Mouse (Mus musculus): ENCODE measurements at regions not wholly inside any gene's neighbourhood (a gene's known extent, or its start where the extent isn't known, plus 50 kb on each side); places are given as distances from the start of the nearest gene placed in this dataset.
"Not testable (repeated sequence)": the region's sequence is repeated elsewhere in the genome, so short reads cannot be mapped to it uniquely, and the experiment has no call there.

DNA sequence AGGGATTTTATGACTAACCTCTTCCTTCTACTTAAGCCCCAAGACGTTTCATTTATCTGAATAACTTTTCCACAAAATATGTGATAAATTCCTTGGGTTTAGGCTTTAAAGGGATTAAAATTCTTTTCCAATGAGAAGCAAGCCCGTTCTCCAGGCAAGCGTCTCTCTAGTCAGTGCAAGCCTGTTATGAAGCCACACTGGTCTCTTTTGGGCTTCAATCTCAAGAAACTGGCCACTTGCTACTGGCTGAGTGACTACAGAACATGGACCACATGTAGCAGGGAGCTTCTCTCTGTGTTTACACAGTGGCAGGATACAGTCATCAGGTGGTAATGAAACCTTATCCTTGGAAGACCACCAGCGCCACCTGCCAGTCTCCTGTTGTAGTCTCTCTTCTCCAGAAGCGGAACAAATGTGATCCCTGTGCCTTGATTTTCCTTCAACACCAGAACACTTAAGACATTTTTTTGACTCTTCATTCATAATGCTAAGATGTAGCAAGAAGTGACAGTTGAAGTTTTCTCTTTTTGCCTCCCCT is 75.6 kb upstream of the Cobl start:
- no peak overlapping the region for H3K4me3 ChIP-seq (ENCODE audit: low read depth, low read length)
- 57% methylated on average over 5 of the region's 5 CpGs for WGBS
- H3K27ac ChIP-seq (replicated peaks; ENCODE audit: low read depth, low read length), result no peak overlapping the region
- DNase-seq (ENCODE audit: low spot score) (peak; percentile 69), ATAC-seq (replicated peaks; ENCODE audit: insufficient number of reproducible peaks, low FRiP score, low TSS enrichment, low read depth) (no peak)
- no peaks in the 10 kb centered on the region for H3K4me1 ChIP-seq (ENCODE audit: control insufficient read depth, insufficient read depth, low read length)
- no peaks in the 10 kb centered on the region for H3K9me3 ChIP-seq (replicated peaks; ENCODE audit: control insufficient read depth, low read length)
- no peak overlapping the region for H3K9ac ChIP-seq (replicated peaks; ENCODE audit: low read length)
- H3K36me3 ChIP-seq (replicated peaks; ENCODE audit: control insufficient read depth, insufficient read depth, low read depth, low read length), result no peaks in the 10 kb centered on the region
- no peaks in the 10 kb centered on the region for H3K27me3 ChIP-seq (ENCODE audit: control insufficient read depth, insufficient read depth, low read length)
- no peak overlapping the region for H3K4me2 ChIP-seq (ENCODE audit: low read depth, low read length)

DNA sequence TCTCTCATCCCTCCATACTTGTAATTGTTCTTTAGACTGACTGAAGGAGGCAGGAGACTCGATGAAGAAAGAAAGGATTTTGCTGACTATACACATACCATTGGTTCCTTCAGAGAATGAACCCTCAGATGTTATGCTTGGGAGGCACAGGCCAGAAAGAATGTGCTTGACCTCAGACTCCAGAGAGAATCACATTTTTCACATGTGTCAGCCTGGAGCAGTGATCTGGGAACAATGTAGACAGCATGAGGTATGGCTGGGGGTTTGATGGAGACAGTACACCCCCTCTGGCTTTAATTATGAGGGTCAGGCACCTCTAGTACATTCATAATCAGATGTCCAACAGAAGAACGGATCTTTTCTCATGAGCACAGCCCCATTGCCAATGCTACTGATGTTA is 70.3 kb upstream of the Cobl start:
- Histone ChIP-seq H3K36me3 (replicated peaks; ENCODE audit: control insufficient read depth, insufficient read depth, low read depth, low read length) (no peaks in the 10 kb centered on the region), H3K4me1 (ENCODE audit: control insufficient read depth, insufficient read depth, low read length) (no peaks in the 10 kb centered on the region), H3K27ac (replicated peaks; ENCODE audit: low read depth, low read length) (no peak overlapping the region), H3K9me3 (replicated peaks; ENCODE audit: control insufficient read depth, low read length) (no peaks in the 10 kb centered on the region), H3K9ac (replicated peaks; ENCODE audit: low read length) (no peak overlapping the region), H3K4me2 (ENCODE audit: low read depth, low read length) (no peak overlapping the region), H3K27me3 (ENCODE audit: control insufficient read depth, insufficient read depth, low read length) (no peaks in the 10 kb centered on the region), H3K4me3 (ENCODE audit: low read depth, low read length) (no peak overlapping the region)
- WGBS, result 22% methylated on average over 2 of the region's 2 CpGs
- ATAC-seq (replicated peaks; ENCODE audit: insufficient number of reproducible peaks, low FRiP score, low TSS enrichment, low read depth), result no peak
- DNase-seq (ENCODE audit: low spot score), result peak; percentile 28

DNA sequence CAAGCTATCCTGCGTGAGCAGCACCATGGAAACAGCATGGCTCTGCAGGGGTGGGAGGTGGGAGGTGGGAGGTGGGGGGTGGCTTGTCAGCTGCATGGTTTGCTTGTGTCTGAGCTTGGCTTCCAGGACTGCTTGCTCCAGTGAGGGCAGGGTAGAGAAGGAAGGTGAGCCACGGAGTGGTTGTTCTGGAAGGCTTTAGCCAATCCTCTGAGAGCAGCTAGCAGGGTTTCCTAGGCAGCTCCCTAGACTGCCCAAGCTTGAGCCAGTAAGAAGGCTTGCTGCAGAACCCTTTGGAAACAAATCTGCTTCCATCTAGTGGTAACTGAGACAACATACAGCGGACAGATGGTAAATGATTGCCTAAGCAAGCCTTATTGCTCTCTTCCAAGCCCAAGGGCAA is 67.5 kb upstream of the Cobl start:
- Histone ChIP-seq H3K4me2 (ENCODE audit: low read depth, low read length) (no peak overlapping the region), H3K36me3 (replicated peaks; ENCODE audit: control insufficient read depth, insufficient read depth, low read depth, low read length) (no peaks in the 10 kb centered on the region), H3K9ac (replicated peaks; ENCODE audit: low read length) (no peak overlapping the region), H3K4me1 (ENCODE audit: control insufficient read depth, insufficient read depth, low read length) (no peaks in the 10 kb centered on the region), H3K27me3 (ENCODE audit: control insufficient read depth, insufficient read depth, low read length) (no peaks in the 10 kb centered on the region), H3K9me3 (replicated peaks; ENCODE audit: control insufficient read depth, low read length) (no peaks in the 10 kb centered on the region), H3K4me3 (ENCODE audit: low read depth, low read length) (no peak overlapping the region), H3K27ac (replicated peaks; ENCODE audit: low read depth, low read length) (no peak overlapping the region; the same call in 1 of the 2 replicates)
- DNase-seq (ENCODE audit: low spot score) (peak; percentile 83), ATAC-seq (replicated peaks; ENCODE audit: insufficient number of reproducible peaks, low FRiP score, low TSS enrichment, low read depth) (peak; percentile 96)
- WGBS, result 8% methylated on average over 3 of the region's 3 CpGs

DNA sequence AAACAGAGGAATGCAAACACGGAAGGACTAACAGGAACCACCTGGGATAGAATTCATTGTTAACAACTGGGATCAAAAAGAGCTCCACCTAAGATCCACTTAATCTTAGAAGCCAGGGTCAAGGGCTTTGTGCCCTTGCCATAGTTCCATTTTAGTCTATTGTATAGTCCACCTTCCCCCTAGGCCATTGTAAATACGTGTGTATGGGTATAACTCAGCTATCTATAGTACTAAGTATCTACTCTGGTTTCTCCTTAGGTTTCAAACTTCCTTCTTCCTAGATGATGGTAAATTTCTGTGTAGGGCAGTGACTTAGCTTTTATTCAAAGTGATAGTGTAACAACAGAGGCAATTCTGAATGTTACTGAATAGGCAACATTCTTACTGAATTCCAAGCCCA is 57.3 kb upstream of the Cobl start:
- H3K27ac ChIP-seq (replicated peaks; ENCODE audit: low read depth, low read length); DNase-seq (ENCODE audit: low spot score); H3K36me3 ChIP-seq (replicated peaks; ENCODE audit: control insufficient read depth, insufficient read depth, low read depth, low read length); H3K4me3 ChIP-seq (ENCODE audit: low read depth, low read length); H3K4me2 ChIP-seq (ENCODE audit: low read depth, low read length); H3K9me3 ChIP-seq (replicated peaks; ENCODE audit: control insufficient read depth, low read length); ATAC-seq (replicated peaks; ENCODE audit: insufficient number of reproducible peaks, low FRiP score, low TSS enrichment, low read depth); H3K4me1 ChIP-seq (ENCODE audit: control insufficient read depth, insufficient read depth, low read length); H3K27me3 ChIP-seq (ENCODE audit: control insufficient read depth, insufficient read depth, low read length); H3K9ac ChIP-seq (replicated peaks; ENCODE audit: low read length): not testable (repeated sequence)
- 62% methylated on average over 2 of the region's 2 CpGs for whole genome bisulfite sequencing

DNA sequence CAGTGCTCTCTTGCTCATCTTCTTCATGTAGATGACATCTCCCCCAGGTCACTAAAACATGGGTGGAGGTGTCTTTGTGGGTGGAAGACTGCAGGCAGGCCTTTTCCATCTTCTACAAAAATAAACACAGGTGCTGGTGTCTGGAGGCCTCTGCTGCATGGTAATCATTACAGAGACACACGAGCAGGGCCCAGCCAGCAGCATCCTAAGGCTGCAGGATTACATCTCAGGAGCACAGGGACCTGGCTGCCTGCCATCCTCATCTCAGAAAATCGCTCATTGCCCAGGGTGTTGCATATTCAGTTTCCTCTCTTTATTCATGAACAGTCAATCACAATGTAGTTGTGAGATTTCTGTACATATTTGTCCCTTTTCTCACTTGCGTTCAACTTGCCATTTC is 56.5 kb upstream of the Cobl start:
- H3K27ac ChIP-seq (replicated peaks; ENCODE audit: low read depth, low read length), result no peak overlapping the region
- no peak overlapping the region for H3K9ac ChIP-seq (replicated peaks; ENCODE audit: low read length)
- H3K4me2 ChIP-seq (ENCODE audit: low read depth, low read length), result no peak overlapping the region
- DNase-seq (ENCODE audit: low spot score), result peak; percentile 12
- no peaks in the 10 kb centered on the region for H3K27me3 ChIP-seq (ENCODE audit: control insufficient read depth, insufficient read depth, low read length)
- WGBS, result 56% methylated on average over 3 of the region's 3 CpGs
- no peak overlapping the region for H3K4me3 ChIP-seq (ENCODE audit: low read depth, low read length)
- H3K36me3 ChIP-seq (replicated peaks; ENCODE audit: control insufficient read depth, insufficient read depth, low read depth, low read length), result no peaks in the 10 kb centered on the region
- no peak for ATAC-seq (replicated peaks; ENCODE audit: insufficient number of reproducible peaks, low FRiP score, low TSS enrichment, low read depth)
- H3K9me3 ChIP-seq (replicated peaks; ENCODE audit: control insufficient read depth, low read length), result no peaks in the 10 kb centered on the region
- H3K4me1 ChIP-seq (ENCODE audit: control insufficient read depth, insufficient read depth, low read length), result no peaks in the 10 kb centered on the region

DNA sequence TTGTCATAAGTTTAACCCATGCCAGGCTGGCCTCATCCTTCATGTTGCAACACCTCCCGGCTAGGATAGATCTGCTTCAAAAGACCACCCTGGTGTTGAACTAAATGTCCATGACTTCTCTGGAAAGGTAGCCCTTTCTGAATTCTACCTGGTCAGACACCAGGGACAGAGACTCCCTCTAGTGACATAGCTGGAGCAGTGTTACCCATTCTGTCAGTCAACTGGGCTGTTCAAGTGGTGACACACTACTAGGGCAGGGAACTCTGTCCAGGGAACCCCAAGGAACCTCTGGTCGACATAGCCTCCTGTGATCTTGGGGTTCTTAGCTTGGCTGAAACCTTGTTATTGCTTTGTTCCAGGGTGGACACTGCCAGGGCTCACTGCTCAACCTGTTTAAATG is 51.6 kb upstream of the Cobl start:
- DNase-seq (ENCODE audit: low spot score) (no peak), ATAC-seq (replicated peaks; ENCODE audit: insufficient number of reproducible peaks, low FRiP score, low TSS enrichment, low read depth) (no peak)
- H3K4me2 ChIP-seq (ENCODE audit: low read depth, low read length), result no peak overlapping the region
- WGBS, result 81% methylated on average over 2 of the region's 2 CpGs
- no peaks in the 10 kb centered on the region for H3K27me3 ChIP-seq (ENCODE audit: control insufficient read depth, insufficient read depth, low read length)
- H3K4me3 ChIP-seq (ENCODE audit: low read depth, low read length), result no peak overlapping the region
- H3K4me1 ChIP-seq (ENCODE audit: control insufficient read depth, insufficient read depth, low read length), result no peaks in the 10 kb centered on the region
- no peaks in the 10 kb centered on the region for H3K36me3 ChIP-seq (replicated peaks; ENCODE audit: control insufficient read depth, insufficient read depth, low read depth, low read length)
- no peak overlapping the region for H3K27ac ChIP-seq (replicated peaks; ENCODE audit: low read depth, low read length)
- no peak overlapping the region for H3K9ac ChIP-seq (replicated peaks; ENCODE audit: low read length)
- H3K9me3 ChIP-seq (replicated peaks; ENCODE audit: control insufficient read depth, low read length), result no peaks in the 10 kb centered on the region

All from embryonic facial prominence, embryonic 11.5 days (tissue).